Mouse (Mus musculus): ENCODE results near the gene Ube2u. TPM values are rescaled to one million over a fixed set of nuclear protein-coding genes. Genes with fewer than 3 reads are reported as not detected.

Ube2u gene
- polyA plus RNA-seq, 1 experiment from 2014 or later = 0.39 TPM

- H3K4me2 ChIP-seq (ENCODE audit: low read depth, low read length) = no peak overlapping the region
- no peaks in the 10 kb centered on the region for H3K27me3 ChIP-seq (ENCODE audit: control insufficient read depth, insufficient read depth, low read depth, low read length)
- no peak overlapping the region for H3K9ac ChIP-seq (ENCODE audit: low read depth, low read length)
- no peaks in the 10 kb centered on the region for H3K4me1 ChIP-seq (ENCODE audit: control insufficient read depth, low read depth, low read length)
- 69% methylated on average over 5 of the region's 5 CpGs for WGBS (ENCODE audit: insufficient replicate concordance)
- no peak overlapping the region for H3K27ac ChIP-seq (ENCODE audit: low read length)
- H3K4me3 ChIP-seq (ENCODE audit: low read depth, low read length) = no peak overlapping the region
- no peaks in the 10 kb centered on the region for H3K36me3 ChIP-seq (ENCODE audit: control insufficient read depth, insufficient read depth)
- ATAC-seq (ENCODE audit: low read depth) = no peak
- no peaks in the 10 kb centered on the region for H3K9me3 ChIP-seq (replicated peaks; ENCODE audit: control insufficient read depth, low read length)
Observed at GRCm38 (mm10) chr4:100596630-100597029, 118.0 kb downstream of the Ube2u start.

- H3K9ac ChIP-seq (ENCODE audit: low read depth, low read length) = no peak overlapping the region
- H3K27me3 ChIP-seq (ENCODE audit: control insufficient read depth, insufficient read depth, low read depth, low read length) = no peaks in the 10 kb centered on the region
- no peak overlapping the region for H3K4me3 ChIP-seq (ENCODE audit: low read depth, low read length)
- H3K36me3 ChIP-seq (ENCODE audit: control insufficient read depth, insufficient read depth) = no peaks in the 10 kb centered on the region
- ATAC-seq (ENCODE audit: low read depth) = no peak
- 67% methylated on average over 4 of the region's 4 CpGs for WGBS (ENCODE audit: insufficient replicate concordance)
- no peak overlapping the region for H3K27ac ChIP-seq (ENCODE audit: low read length)
- no peaks in the 10 kb centered on the region for H3K4me1 ChIP-seq (ENCODE audit: control insufficient read depth, low read depth, low read length)
- no peak overlapping the region for H3K4me2 ChIP-seq (ENCODE audit: low read depth, low read length)
- no peaks in the 10 kb centered on the region for H3K9me3 ChIP-seq (replicated peaks; ENCODE audit: control insufficient read depth, low read length)
Observed at GRCm38 (mm10) chr4:100597049-100597448, 118.4 kb downstream of the Ube2u start.
